Mouse (Mus musculus) heart, adult 2 months (tissue): ENCODE data around the gene Pbxip1.

Experiments used
- CTCF ChIP-seq: fragments of 200-600 bp; IDR thresholded peaks from 2 replicates; pipeline ENCODE4 v1.8.1; 2022; ENCODE audit warnings: antibody characterized with exemption, mild to moderate bottlenecking, moderate library complexity
- EP300 ChIP-seq: fragments of 200-500 bp; IDR thresholded peaks from 2 replicates; pipeline ENCODE4 v1.6.1; 2011; ENCODE audit warnings: low read depth, low read length, control low read depth; ENCODE audit not compliant: insufficient read depth

- TF ChIP-seq CTCF = no peak
- TF ChIP-seq EP300 = no peak
These were observed 16.5 kb upstream of the Pbxip1 start for GRCm38 (mm10) chr3:89419981-89420380.
